Mouse (Mus musculus): ENCODE data around the gene Usp18.

Usp18 gene

DNA sequence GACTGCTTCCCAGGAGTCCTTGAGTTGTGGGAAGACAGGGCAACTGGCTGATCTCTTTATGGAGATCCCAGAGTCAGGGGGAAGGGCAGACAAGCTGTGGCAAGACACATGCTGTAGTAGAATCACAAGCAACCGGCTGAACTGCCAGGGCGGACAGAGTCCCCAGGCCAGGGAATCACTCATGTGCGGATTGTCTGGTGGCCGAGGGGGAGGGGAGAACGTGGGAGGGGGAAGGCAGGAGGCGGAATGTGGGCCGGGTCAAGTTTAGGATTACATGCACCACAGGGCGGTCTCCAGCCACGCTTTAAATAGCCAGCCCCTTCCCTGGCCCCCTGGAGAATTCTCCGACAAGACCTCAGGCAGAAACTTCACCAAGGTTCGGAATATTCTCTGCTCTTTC, 54.2 kb downstream of the Usp18 start, which contains the start of gene Slc6a13:
Slc6a13 (plus strand) TSS at position 274 of the 400 bp plus-strand sequence.
- intact Hi-C loops (cut with DNase I): no loop called here

DNA sequence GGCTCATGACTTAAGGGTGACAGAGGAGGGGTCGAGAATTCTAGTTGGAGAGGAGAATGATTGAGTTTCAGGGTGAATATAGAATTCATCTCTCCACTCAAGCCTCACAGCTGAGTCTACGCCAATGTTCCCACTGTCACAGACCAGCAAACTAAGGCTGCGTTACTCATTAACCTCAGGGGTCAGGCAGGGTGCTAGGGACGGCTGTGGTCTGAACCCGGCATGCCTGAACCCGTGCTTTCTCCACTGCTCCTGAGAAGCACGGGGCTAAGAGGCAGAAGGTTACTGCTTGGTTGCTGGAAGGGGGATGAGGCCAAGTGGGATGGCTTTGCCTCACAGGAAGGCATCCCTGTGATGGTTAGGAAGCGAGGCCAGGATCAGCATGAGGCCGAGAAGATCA, 54.8 kb downstream of the Usp18 start:
- intact Hi-C loops (cut with DNase I): no loop called here

DNA sequence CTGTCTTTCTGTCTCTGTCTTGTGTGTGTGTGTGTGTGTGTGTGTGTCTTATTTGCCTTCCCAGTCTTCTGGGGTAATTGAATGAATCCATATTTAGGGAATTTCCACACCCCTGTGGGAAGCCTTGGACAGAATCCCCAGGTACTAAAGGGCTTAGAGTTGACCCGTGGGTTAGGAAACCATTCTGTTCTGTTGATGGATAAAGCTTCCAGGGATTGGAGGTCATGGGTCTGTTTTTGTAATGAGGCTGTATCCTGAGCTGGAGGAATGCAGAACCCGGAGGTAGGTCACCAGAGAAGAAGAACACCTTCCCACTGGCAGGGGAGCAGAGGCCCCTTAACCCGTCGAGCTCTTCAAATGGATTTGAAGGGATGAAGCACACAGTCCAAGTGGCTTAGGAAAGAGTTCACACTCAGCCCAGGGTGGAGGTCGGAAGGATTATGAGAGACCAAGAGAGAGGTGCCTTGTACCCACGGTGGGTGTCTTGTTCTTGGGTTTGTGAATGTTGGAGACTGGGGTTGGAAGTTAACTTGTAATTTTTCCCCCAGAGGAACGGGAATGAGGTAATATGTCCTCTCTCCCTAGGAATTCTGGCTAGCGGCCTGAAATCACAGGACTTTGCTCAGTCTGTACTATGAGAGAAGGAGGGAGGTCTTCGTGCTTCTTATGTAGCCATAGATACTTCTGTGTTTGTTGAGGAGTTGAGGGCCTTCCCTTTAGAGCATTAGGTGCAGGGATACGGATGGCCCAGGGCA, 57.9 kb downstream of the Usp18 start:
- intact Hi-C loops (cut with DNase I): no loop called here

- intact Hi-C loops (cut with DNase I): no loop called here
These were observed 58.9 kb downstream of the Usp18 start for GRCm38 (mm10) chr6:121304630-121305029.

DNA sequence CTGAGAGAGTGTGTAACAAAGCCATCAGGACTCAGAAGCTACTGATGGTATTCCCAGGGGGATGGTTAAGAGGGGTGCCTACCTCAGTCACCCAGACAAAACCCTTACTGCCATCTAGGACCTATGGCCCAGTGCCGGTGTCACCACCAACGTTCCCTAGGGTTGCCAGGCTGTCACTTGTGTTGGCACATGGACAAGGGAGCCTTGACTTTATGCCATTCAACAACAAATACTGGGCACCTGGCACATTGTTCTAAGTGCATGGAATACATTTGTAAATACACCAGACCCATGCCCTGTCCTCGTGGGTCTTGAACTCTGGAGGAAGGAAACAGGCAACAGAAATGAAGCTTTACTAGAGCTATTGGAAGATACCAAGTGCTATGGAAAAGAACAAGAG, 59.9 kb downstream of the Usp18 start:
- intact Hi-C loops (cut with DNase I): no loop called here

- intact Hi-C loops (cut with DNase I): no loop called here
These were observed 65.3 kb downstream of the Usp18 start for GRCm38 (mm10) chr6:121310984-121311383.

GRCm38 (mm10) chr6:121319099-121319498, 73.4 kb downstream of the Usp18 start:
- intact Hi-C loops (cut with DNase I): no loop called here

Data from adrenal gland (tissue).